Mouse (Mus musculus): ENCODE measurements around the gene Ppwd1.
"Not testable (repeated sequence)": the region's sequence is repeated elsewhere in the genome, so short reads cannot be mapped to it uniquely, and the experiment has no call there.

The Ppwd1 gene

DNA sequence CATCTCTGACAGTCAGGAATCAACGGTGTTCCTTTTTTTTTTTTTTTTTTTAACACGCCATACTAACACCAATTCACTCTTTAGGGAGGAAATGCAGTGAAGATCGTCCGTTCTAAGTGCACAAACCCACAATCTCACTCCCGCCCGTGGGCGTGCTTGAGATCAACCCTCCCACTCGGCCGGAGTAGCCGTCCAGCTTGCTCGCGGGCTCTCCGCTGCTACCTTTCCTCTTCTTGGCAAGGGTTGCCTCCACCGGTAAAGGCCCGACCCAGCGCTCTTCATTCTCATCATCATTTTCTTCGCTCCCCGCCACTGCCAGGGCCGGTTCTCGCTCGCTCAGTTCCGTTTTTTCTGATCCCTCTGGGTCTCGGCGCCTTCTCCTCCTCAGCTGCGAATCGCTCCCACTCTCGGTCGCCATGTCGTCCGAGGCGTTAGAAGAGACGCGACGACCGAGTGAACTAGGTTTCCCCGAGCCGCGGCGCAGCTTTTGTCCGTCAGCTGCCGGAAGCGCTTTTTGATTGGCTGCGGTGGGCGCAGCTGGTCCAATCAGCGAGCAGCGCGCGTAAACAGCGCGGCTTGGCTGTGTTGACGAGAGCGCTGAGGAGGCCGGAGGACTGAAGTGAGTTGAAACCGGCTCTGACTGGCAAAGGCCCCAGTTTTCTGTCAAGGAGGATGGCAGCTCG, at the start of gene Ppwd1, which contains the start of gene Cenpk:
Ppwd1 (minus strand) TSS at position 460 of the 683 bp plus-strand sequence.
Cenpk (plus strand) TSS at position 228 of the 683 bp plus-strand sequence.
- peak; percentile 95 for DNase-seq (ENCODE audit: low read depth, low spot score)

DNA sequence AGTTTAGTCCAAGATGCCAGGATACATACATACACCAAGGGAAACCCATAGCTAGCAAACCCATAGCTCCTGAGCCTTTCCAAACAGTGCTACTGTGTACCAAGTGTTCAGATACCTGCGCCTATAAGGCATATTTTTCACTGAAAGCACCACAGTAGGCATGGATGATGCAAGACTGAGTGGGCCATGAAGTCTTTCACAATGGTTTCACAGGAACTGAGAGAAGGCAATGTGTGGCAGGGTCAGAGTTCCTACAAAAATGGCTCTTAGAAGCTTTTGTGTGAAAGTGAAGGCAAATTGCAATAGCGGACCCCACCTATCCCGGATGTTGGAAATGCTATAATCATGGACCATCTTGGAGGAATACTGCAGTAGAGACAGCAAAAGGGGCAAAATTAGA, 30.4 kb upstream of the Ppwd1 start:
- no peak for DNase-seq (ENCODE audit: low read depth, low spot score)

DNA sequence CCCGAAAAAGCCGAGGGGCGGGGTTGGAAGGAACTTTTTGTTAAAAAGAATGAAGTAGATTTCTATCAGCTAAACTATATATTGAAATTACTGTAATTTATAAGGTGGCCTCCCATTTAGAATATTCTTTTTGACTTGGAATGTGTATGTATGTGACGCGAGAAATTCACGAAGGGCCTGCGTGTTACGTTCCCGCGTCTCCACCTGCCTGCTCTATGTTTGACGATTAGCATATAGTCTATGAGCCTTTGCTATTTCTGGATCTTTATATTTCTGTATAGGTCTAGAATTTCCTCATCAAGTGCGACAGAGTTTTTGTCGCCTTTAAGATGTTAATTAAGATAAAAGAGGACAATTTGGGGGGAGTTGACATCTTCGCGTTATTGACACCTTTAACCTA, 538 bp upstream of the Ppwd1 start:
- DNase-seq (ENCODE audit: low read depth, low spot score) = no peak

DNA sequence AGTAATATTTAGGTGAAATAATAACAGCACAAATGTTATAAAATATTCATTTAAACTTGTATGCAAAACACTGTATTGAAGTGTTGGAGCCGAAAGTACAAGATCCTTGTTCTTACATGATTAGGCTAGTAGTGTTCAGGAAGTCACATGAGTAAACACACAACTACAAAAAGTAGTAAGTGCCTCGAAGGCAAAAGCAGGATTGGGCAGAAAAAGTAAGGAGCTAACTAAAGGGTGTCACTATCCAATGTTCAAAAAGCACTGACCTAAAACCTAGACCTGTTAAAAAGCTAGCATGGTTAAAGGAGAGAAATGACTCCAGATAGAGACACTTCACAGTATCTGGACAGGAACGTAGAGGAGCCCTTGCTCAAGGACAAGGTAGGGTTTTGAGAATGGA, 1.2 kb downstream of the Ppwd1 start:
- peak; percentile 25 for DNase-seq (ENCODE audit: low read depth, low spot score)

DNA sequence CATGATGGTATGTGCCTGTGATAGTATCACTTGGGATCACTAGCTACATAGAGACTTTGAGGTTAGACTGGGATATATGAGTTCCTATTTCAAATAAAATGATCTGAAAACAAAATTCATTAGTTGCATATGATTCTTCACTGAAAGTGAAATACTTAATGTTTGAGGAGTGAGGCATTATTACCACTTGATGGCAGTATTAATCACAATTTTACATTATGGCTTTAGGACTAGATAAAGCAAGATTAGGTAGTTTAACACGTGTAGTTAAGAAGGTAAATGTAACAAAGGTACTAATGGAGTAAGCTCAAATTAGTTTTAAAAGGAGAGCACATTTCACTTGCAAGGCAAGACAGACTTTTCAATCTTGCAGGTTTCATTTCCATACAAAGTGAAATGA, 24.3 kb downstream of the Ppwd1 start:
- no peak for DNase-seq (ENCODE audit: low read depth, low spot score)

DNA sequence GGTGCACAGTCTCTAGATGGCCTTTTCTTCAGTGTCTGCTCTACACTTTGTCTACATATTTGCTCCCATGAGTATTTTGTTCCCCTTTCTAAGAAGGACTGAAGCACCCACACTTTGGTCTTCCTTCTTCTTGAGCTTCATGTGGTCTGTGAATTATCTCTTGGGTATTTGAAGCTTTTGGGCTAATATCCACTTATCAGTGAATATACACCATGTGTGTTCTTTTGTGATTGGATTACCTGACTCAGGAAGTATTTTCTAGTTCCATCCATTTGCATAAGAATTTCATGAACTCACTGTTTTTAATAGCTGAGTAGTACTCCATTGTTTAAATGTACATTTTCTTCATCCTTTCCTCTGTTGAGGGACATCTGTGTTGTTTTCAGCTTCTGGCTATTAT, 32.8 kb downstream of the Ppwd1 start:
- not testable (repeated sequence) for DNase-seq (ENCODE audit: low read depth, low spot score)

DNA sequence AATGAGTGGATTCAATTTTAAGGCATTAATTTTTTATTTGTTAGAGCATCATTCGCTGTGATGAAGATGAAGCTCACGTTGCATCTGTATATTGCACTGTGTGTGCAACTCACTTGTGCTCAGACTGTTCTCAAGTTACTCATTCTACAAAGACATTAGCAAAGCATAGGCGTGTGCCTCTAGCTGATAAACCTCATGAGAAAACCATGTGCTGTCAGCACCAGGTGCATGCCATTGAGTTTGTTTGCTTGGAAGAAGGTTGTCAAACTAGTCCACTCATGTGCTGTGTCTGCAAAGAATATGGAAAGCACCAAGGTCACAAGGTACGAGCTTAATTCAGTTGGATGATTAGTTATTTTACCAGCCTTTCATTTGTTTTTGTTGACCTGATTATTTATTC, 41.3 kb downstream of the Ppwd1 start:
- no peak for DNase-seq (ENCODE audit: low read depth, low spot score)

DNA sequence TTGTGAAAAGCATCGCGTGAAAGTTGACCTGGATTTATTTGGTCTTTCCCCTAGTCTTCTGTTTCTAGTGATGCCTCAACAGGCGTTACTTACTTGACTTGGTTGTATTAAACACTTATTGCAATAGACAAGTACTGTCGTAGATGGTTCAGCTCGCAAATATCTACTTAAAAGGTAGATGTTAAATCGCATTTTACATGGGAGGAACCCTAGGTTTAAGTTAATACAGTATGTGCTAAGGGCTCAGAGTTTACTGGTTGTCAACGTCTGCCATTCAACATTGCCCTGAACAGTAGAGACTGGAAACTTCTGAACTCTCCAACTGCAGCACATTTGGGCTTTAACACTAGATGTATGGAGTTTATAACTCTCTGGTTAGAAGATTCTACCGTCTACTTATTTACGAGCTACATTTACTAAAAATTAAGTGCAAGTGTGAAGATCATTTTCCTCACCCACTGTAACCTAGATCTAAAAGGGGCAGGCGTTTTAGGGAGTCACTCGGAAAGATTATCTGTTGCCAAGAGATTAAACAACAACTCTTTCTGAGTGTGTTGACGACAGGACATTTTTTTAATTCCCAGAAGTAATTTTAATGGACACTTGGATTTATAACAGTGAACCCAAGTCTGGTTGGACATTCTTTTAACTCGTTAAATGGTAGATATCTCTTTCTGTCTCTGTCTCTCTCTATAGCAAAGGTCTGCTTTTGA, 49.3 kb downstream of the Ppwd1 start:
- DNase-seq (ENCODE audit: low read depth, low spot score) = peak; percentile 46

DNA sequence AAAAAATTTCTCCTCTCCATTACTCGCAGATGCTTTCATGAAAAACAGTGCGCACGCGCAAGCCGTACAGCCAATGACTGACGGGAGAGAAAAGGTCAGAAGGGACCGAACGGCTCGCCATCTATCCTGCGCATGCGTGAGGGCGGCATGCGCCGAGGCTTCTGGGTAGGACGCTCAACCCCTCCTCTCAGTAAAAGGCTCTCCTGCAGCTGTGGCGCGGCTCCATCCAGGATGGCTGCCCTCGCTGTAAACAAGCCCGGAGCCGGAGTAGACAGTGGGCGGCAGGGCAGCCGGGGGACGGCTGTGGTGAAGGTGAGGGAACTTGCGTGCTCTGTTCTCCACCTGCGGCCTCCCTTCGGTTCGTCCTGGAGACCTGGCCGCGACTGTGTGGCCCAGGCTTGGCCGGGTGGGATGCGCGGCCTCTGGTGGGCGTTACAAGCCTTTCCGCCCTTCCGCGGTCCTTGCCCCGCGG, 50.0 kb downstream of the Ppwd1 start, which contains the start of gene Trim23:
Trim23 (plus strand) TSS at position 148 of the 472 bp plus-strand sequence.
- peak; percentile 99 for DNase-seq (ENCODE audit: low read depth, low spot score)

DNA sequence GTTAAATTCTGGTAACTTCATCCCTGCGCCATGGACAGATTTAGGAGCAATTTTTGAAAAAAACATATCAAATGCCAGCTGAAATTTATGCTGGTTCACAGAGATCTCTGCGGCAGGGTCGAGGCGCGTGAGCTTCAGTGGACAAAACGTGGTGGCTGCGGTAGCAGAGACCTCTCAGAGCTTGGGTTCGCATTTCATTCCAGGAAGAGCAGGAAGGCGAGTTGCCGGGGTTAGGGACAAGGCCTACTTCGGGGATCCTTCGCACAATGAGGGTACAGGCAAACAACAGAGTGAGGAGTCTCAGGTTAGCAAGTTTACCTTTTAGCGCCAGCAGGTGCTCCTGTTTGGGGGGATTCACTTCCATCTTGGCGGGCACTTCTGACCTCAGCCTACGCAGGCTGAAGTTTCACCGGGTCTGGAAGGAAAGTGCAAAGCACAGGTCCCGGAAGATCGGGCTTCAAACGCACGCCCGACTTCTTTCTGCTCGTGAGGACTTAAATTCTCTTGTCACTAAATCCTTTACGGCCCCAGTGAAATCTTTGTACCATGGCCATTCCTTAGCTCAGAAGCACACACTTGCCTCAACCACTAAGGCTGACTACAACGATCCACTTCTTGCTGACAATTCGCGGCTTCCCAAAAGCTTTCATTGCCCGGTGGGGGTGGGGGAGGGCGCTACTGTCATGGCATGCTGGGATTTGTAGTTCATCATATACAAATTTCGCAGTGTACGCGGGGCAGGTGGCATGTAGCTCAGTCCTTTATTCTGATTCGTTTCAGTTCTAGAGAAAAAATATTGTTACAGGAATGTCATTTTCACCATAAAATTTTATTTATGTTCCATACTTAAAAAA, 50.6 kb downstream of the Ppwd1 start, which contains the start of gene Trappc13:
Trappc13 (minus strand) TSS at position 674 of the 854 bp plus-strand sequence.
- DNase-seq (ENCODE audit: low read depth, low spot score) = no peak

DNA sequence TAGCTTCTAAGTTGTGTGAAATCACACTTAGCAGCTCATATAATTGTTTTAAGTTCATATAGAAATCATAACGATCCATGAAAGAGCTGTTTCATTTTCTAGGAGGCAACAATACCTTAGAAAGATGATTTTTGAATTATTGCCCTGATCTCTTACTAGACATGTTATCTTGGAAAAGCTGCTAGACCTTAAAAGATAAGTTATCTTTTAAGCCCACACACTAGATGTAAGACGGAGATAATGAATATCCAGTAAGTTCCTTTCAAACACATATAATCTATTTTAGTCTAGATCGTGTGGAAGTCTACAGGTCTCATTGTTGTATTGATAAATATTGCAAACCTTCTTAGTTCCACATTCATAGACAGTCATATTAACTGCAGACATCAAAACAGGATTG, 51.8 kb downstream of the Ppwd1 start:
- no peak for DNase-seq (ENCODE audit: low read depth, low spot score)

DNA sequence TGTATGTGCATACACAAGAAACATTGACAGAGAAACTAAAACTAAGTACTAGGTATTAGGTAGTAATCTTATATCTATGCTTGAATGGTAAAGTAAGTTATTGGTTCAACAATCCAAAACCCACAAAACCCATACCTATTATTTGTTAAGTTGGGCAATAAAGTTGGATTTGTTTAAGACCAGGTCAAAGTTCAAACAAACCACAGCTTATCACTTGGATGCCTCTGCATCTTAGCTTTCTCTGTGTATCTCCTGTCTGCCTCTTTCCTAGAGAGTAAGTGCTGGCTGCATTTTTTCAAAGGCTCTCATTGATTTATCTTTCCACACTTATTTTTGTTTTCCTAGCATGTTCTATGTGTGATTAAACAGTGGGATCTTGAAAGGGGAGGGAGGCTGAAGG, 56.1 kb downstream of the Ppwd1 start:
- DNase-seq (ENCODE audit: low read depth, low spot score) = no peak

DNA sequence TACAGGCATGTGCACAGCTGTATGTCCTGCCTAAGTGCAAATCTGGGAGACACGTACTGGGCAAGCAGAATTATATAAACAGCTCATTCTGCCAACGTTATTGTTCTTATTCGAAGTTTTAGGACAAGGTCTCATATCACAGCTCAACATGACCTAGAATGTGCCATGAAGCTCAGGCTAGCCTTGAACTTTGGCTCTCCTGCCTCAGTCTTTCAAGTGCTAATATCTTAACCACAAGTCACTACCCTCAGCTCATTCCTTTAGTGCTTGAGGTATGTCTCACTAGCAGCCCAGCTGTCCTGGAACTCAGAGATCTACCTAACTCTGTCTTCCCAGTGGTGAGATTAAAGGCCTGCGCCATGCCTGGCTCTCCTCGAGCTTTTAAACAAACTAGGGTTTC, 56.9 kb downstream of the Ppwd1 start:
- DNase-seq (ENCODE audit: low read depth, low spot score) = no peak

DNA sequence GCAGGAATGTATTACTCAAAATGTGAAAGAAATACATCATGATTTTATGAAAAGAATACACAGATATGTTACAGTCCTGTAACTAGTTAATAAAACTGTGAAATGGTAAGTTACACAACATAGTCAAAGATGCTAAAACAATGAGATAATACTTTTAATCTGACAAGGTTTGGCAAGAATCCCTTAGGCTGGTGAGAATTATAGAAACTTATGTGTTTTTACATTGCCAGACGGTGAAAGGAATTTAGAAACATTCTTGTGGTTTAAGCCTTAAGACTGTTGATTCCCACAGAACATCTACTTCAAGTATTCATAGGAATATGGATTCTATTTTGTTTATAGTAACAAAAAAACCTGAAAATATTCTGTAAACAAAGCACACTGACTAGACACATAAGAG, 73.0 kb downstream of the Ppwd1 start:
- DNase-seq (ENCODE audit: low read depth, low spot score) = no peak

Data from c-Kit-negative CD71-positive TER-119-positive erythroid progenitor cells, embryonic 14.5 days (primary cell).